Mouse (Mus musculus): ENCODE measurements around the gene Spns1.

DNA sequence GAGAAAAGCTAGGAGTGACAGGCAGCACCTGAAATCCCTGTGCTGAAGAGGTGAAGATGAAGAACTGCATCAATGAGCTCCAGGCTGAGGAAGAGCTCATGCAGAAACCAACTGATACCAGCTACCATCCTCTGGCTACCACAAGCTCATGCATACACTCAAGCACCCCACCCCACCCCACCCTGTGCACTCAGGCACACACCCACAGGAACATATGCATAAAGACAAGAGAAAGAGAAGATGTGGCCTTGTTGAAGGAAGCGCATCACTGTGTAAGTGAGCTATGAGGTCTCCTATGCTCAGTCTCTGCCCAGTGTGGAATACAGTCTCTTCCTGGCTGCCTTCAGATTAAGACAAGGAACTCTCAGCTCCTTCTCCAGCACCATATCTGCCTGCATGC is 10.9 kb upstream of the Spns1 start:
- TF ChIP-seq CTCF (IDR thresholded peaks at IDR 0.05; ENCODE audit: insufficient read depth, low read length), result no peak
- TF ChIP-seq POLR2A (IDR thresholded peaks at IDR 0.05; ENCODE audit: borderline replicate concordance, extremely low read depth, low read depth, low read length), result no peak

Data from lung, adult 2 months (tissue).